Mouse (Mus musculus) kidney, embryonic 14.5 days (tissue): Measurements from ENCODE around the gene Rps12-ps3. TPM values are rescaled to one million over a fixed set of nuclear protein-coding genes. Genes with fewer than 3 reads are reported as not detected.

Experiments used
- ATAC-seq: fragments of 200-750 bp; cut with Nextera tagmentation; 2 replicates; pipeline ENCODE4 v1.8.0; 2017; ENCODE audit warnings: moderate number of reproducible peaks, mild to moderate bottlenecking, moderate TSS enrichment, moderate library complexity; ENCODE audit not compliant: low FRiP score, low TSS enrichment
- H3K27ac ChIP-seq: fragments of 300-500 bp; sonication (generic); 2 replicates; pipeline ENCODE4 v1.5.1; 2014; ENCODE audit warnings: low read depth, mild to moderate bottlenecking, low read length, moderate library complexity, mixed read lengths
- H3K27me3 ChIP-seq: fragments of 300-500 bp; sonication (generic); 2 replicates; pipeline ENCODE4 v1.6.1; 2014; ENCODE audit warnings: mild to moderate bottlenecking, low read length; ENCODE audit not compliant: control insufficient read depth, insufficient read depth
- H3K36me3 ChIP-seq: fragments of 300-500 bp; sonication (generic); 2 replicates; pipeline ENCODE4 v1.6.1; 2014; ENCODE audit warnings: low read length, mixed read lengths; ENCODE audit not compliant: control insufficient read depth, insufficient read depth
- H3K4me1 ChIP-seq: fragments of 300-500 bp; sonication (generic); 2 replicates; pipeline ENCODE4 v1.6.1; 2014; ENCODE audit warnings: low read length, mixed read lengths; ENCODE audit not compliant: control insufficient read depth, insufficient read depth
- H3K4me2 ChIP-seq: fragments of 300-500 bp; sonication (generic); replicated peaks from 2 replicates; pipeline ENCODE4 v1.6.1; 2014; ENCODE audit warnings: low read depth, mild to moderate bottlenecking, low read length
- H3K4me3 ChIP-seq: fragments of 300-500 bp; sonication (generic); 2 replicates; pipeline ENCODE4 v1.5.1; 2014; ENCODE audit warnings: mild to moderate bottlenecking, low read length
- H3K9ac ChIP-seq: fragments of 300-500 bp; sonication (generic); 2 replicates; pipeline ENCODE4 v1.6.1; 2014; ENCODE audit warnings: low read depth, mild to moderate bottlenecking, low read length, moderate library complexity
- H3K9me3 ChIP-seq: fragments of 300-500 bp; sonication (generic); 2 replicates; pipeline ENCODE4 v1.6.1; 2016; ENCODE audit warnings: low read length; ENCODE audit not compliant: control insufficient read depth
- WGBS: fragments of 180-500 bp; shearing (Covaris S2); extraction: QIAGEN DNeasy Blood & Tissue Kit; methylation state at CpG from one replicate; pipeline ENCODE4 v1.1.7; 2014; 5-methylcytosine and 5-hydroxymethylcytosine counted together
- polyA plus RNA-seq: library from polyadenylated mRNA; unstranded; fragments of >200 nt; fragmentation: Nextera tagmentation; extraction: Ambion mirVana; gene quantifications from 2 replicates; pipeline ENCODE4 v1.2.1, GENCODE M21; 2014

Gene Rps12-ps3
- polyA plus RNA-seq, 1 experiment from 2014 or later = 37.8 TPM

GRCm38 (mm10) chr19:59357878-59358277 lies 35.8 kb downstream of the Rps12-ps3 start:
- no peak for ATAC-seq
- 84% methylated on average over 4 of the region's 4 CpGs for WGBS
- H3K27ac ChIP-seq = no peak overlapping the region
- H3K27me3 ChIP-seq = no peaks in the 10 kb centered on the region
- no peaks in the 10 kb centered on the region for H3K36me3 ChIP-seq
- H3K4me3 ChIP-seq = no peak overlapping the region
- no peaks in the 10 kb centered on the region for H3K9me3 ChIP-seq
- H3K4me2 ChIP-seq = no peak overlapping the region
- no peaks in the 10 kb centered on the region for H3K4me1 ChIP-seq
- no peak overlapping the region for H3K9ac ChIP-seq

- Histone ChIP-seq H3K4me1 (no peaks in the 10 kb centered on the region), H3K4me2 (no peak overlapping the region), H3K27ac (no peak overlapping the region), H3K9me3 (no peaks in the 10 kb centered on the region), H3K9ac (no peak overlapping the region), H3K36me3 (no peaks in the 10 kb centered on the region), H3K27me3 (no peaks in the 10 kb centered on the region), H3K4me3 (no peak overlapping the region)
- 61% methylated on average over 4 of the region's 4 CpGs for WGBS
- ATAC-seq = no peak
These were observed 37.1 kb downstream of the Rps12-ps3 start for GRCm38 (mm10) chr19:59359202-59359601.

- no peaks in the 10 kb centered on the region for H3K9me3 ChIP-seq
- H3K27me3 ChIP-seq = no peaks in the 10 kb centered on the region
- no peak overlapping the region for H3K4me2 ChIP-seq
- 83% methylated on average over 2 of the region's 2 CpGs for WGBS
- ATAC-seq = no peak
- H3K9ac ChIP-seq = no peak overlapping the region
- no peaks in the 10 kb centered on the region for H3K36me3 ChIP-seq
- H3K4me3 ChIP-seq = no peak overlapping the region
- H3K4me1 ChIP-seq = no peaks in the 10 kb centered on the region
- H3K27ac ChIP-seq = no peak overlapping the region
These were observed 38.4 kb downstream of the Rps12-ps3 start for GRCm38 (mm10) chr19:59360486-59360896.

GRCm38 (mm10) chr19:59362646-59363045 lies 40.6 kb downstream of the Rps12-ps3 start:
- Histone ChIP-seq H3K9me3 (no peaks in the 10 kb centered on the region), H3K4me2 (no peak overlapping the region), H3K4me3 (no peak overlapping the region), H3K36me3 (no peaks in the 10 kb centered on the region), H3K9ac (no peak overlapping the region), H3K4me1 (no peaks in the 10 kb centered on the region), H3K27me3 (no peaks in the 10 kb centered on the region), H3K27ac (no peak overlapping the region)
- WGBS = 75% methylated on average over 6 of the region's 6 CpGs
- ATAC-seq = no peak

GRCm38 (mm10) chr19:59363666-59364065 lies 41.6 kb downstream of the Rps12-ps3 start:
- Histone ChIP-seq H3K9ac (no peak overlapping the region), H3K9me3 (no peaks in the 10 kb centered on the region), H3K4me1 (no peaks in the 10 kb centered on the region), H3K4me2 (no peak overlapping the region), H3K27ac (no peak overlapping the region), H3K27me3 (no peaks in the 10 kb centered on the region), H3K36me3 (no peaks in the 10 kb centered on the region), H3K4me3 (no peak overlapping the region)
- WGBS = 91% methylated on average over 3 of the region's 3 CpGs
- ATAC-seq = no peak

- no peak overlapping the region for H3K9ac ChIP-seq
- H3K27ac ChIP-seq = no peak overlapping the region
- no peaks in the 10 kb centered on the region for H3K9me3 ChIP-seq
- no peaks in the 10 kb centered on the region for H3K27me3 ChIP-seq
- H3K4me3 ChIP-seq = no peak overlapping the region
- no peaks in the 10 kb centered on the region for H3K36me3 ChIP-seq
- WGBS = 80% methylated on average over 3 of the region's 3 CpGs
- no peak for ATAC-seq
- no peaks in the 10 kb centered on the region for H3K4me1 ChIP-seq
- H3K4me2 ChIP-seq = no peak overlapping the region
These were observed 44.6 kb downstream of the Rps12-ps3 start for GRCm38 (mm10) chr19:59366724-59367123.

- H3K9ac ChIP-seq = no peak overlapping the region
- H3K4me1 ChIP-seq = no peaks in the 10 kb centered on the region
- no peaks in the 10 kb centered on the region for H3K9me3 ChIP-seq
- H3K27me3 ChIP-seq = no peaks in the 10 kb centered on the region
- no peaks in the 10 kb centered on the region for H3K36me3 ChIP-seq
- no peak overlapping the region for H3K27ac ChIP-seq
- ATAC-seq = no peak
- WGBS = 80% methylated on average over 4 of the region's 4 CpGs
- H3K4me3 ChIP-seq = no peak overlapping the region
- no peak overlapping the region for H3K4me2 ChIP-seq
These were observed 45.8 kb downstream of the Rps12-ps3 start for GRCm38 (mm10) chr19:59367892-59368291.

GRCm38 (mm10) chr19:59371016-59371415 lies 48.9 kb downstream of the Rps12-ps3 start:
- H3K27ac ChIP-seq = no peak overlapping the region
- no peak overlapping the region for H3K4me2 ChIP-seq
- H3K36me3 ChIP-seq = no peaks in the 10 kb centered on the region
- no peak overlapping the region for H3K4me3 ChIP-seq
- H3K27me3 ChIP-seq = no peaks in the 10 kb centered on the region
- H3K4me1 ChIP-seq = no peaks in the 10 kb centered on the region
- WGBS = 76% methylated on average over 4 of the region's 4 CpGs
- H3K9ac ChIP-seq = no peak overlapping the region
- ATAC-seq = no peak
- H3K9me3 ChIP-seq = no peaks in the 10 kb centered on the region
